ENCODE assay signal across 8 mouse cellular contexts in the genomic region with DNA sequence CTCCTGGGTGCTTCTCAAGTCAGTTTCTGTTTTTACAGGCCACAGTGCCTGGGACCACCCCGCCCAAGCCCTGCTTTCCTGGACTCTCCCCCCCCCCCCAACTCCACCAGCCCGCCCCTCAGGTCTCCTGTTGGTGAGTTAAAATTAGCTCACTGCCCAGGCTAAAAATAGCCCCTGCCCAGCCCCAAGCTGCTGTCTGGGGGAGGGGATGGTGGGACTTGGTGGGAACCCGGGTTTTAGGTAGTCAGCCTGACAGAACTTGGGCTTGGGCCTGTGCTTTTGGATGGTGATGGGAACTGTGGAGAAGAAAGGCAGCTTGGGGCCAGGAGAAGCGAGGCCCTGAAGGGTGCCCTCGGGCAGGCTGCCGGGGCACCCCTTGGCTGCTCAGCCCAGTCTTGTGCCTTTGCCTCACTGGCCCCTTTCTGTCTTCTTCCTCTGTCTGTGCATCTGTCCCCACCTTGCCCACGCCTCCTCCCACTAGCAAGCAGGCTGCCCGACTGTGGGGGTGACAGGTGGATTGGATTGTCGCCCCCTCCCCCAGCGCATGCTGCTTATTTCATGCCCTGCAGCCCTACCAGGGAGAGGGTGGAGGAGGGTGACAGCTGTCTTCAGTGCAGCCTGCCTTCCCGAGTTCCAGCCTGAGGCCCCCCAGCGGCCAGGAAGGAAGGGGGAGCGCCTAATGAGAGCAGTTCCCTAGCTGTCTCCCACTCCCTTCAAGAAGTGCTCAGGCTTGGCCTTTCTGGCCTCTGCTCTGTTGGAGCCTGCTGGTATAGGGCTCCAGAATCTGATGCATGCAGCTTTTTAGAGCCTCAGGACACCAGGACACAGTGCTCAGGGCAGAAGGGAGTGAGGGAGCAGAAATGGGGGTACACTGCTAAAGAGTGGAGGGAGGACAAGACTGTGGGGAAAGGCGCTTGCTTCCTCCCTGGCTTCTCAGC. TPM values are rescaled to one million over a fixed set of nuclear protein-coding genes. Genes with fewer than 3 reads are reported as not detected.
A peak's percentile ranks its signal among the peaks of the same experiment; 100 is the strongest.
DNase-seq lines count a peak whose midpoint lies in the region; ATAC-seq and TF ChIP-seq lines count a peak whose summit lies in the region.

No protein-coding gene starts in this region.

- TF ChIP-seq POLR2A in small intestine, adult 2 months (IDR thresholded peaks at IDR 0.05; ENCODE audit: low read depth, low read length) = no peak

- peak overlapping the region; percentile 81 for H3K27ac ChIP-seq in kidney, embryonic 15.5 days
- peak overlapping the region; percentile 47 for H3K27ac ChIP-seq in embryonic facial prominence, embryonic 11.5 days (replicated peaks; ENCODE audit: low read depth, low read length)
- peak overlapping the region; percentile 100 for H3K27ac ChIP-seq in heart, embryonic 11.5 days (ENCODE audit: low read depth, low read length)
- peak overlapping the region; percentile 47 for H3K27ac ChIP-seq in macrophage
- H3K27ac ChIP-seq in small intestine, adult 2 months (ENCODE audit: insufficient read depth, low read depth, low read length) = peak overlapping the region; percentile 81

- DNase-seq in kidney, adult 18-20 months = no peak
- peak; percentile 47 for DNase-seq in embryonic facial prominence, embryonic 11.5 days (ENCODE audit: low spot score)
- peak; percentile 75 for DNase-seq in layer of hippocampus, adult 8-10 months (ENCODE audit: low spot score in 2 of 2)
- no peak for DNase-seq in ovary, postnatal 14 days (ENCODE audit: low spot score)

- no peaks in the 10 kb centered on the region for H3K9me3 ChIP-seq in kidney, embryonic 15.5 days (replicated peaks)
- H3K9me3 ChIP-seq in embryonic facial prominence, embryonic 11.5 days (replicated peaks; ENCODE audit: control insufficient read depth, low read length) = no peaks in the 10 kb centered on the region
- H3K9me3 ChIP-seq in heart, embryonic 11.5 days (replicated peaks; ENCODE audit: control insufficient read depth, low read length) = no peaks in the 10 kb centered on the region

- 0 out of 2 replicates have a peak overlapping the region, but pooled peaks have one; percentile 3 for H3K4me3 ChIP-seq in kidney, embryonic 15.5 days (replicated peaks)
- H3K4me3 ChIP-seq in embryonic facial prominence, embryonic 11.5 days (ENCODE audit: low read depth, low read length) = no peak overlapping the region
- H3K4me3 ChIP-seq in heart, embryonic 11.5 days (ENCODE audit: low read depth, low read length) = peak overlapping the region; percentile 35
- H3K4me3 ChIP-seq in macrophage (ENCODE audit: inconsistent target) = no peak overlapping the region
- H3K4me3 ChIP-seq in small intestine, adult 2 months (ENCODE audit: low read depth, low read length) = no peak overlapping the region

- WGBS in kidney, embryonic 15.5 days = 20% methylated on average over 14 of the region's 14 CpGs
- WGBS in embryonic facial prominence, embryonic 11.5 days = 15% methylated on average over 13 of the region's 14 CpGs
- 15% methylated on average over 14 of the region's 14 CpGs for WGBS in heart, embryonic 11.5 days (ENCODE audit: insufficient replicate concordance)
- 18% methylated on average over 13 of the region's 14 CpGs for WGBS in macrophage (ENCODE audit: missing documents)
- WGBS in small intestine, adult 2 months = 46% methylated on average over 14 of the region's 14 CpGs

- no peaks in the 10 kb centered on the region for H3K27me3 ChIP-seq in kidney, embryonic 15.5 days
- H3K27me3 ChIP-seq in embryonic facial prominence, embryonic 11.5 days (ENCODE audit: control insufficient read depth, insufficient read depth, low read length) = no peaks in the 10 kb centered on the region
- no peaks in the 10 kb centered on the region for H3K27me3 ChIP-seq in heart, embryonic 11.5 days (ENCODE audit: control insufficient read depth, insufficient read depth, low read length)
- no peaks in the 10 kb centered on the region for H3K27me3 ChIP-seq in small intestine, adult 2 months (ENCODE audit: control insufficient read depth, insufficient read depth, low read length)

- TF ChIP-seq CTCF in small intestine, adult 2 months (IDR thresholded peaks at IDR 0.05; ENCODE audit: extremely low read depth, insufficient read length, insufficient replicate concordance, low read depth, low read length) = no peak

- peak overlapping the region; percentile 43; the same call in 1 of the 2 replicates for H3K9ac ChIP-seq in kidney, embryonic 15.5 days
- peak overlapping the region; percentile 7; the same call in 1 of the 2 replicates for H3K9ac ChIP-seq in embryonic facial prominence, embryonic 11.5 days (replicated peaks; ENCODE audit: low read length)
- H3K9ac ChIP-seq in heart, embryonic 11.5 days (ENCODE audit: low read depth, low read length) = peak overlapping the region; percentile 70

- peak; percentile 55 for ATAC-seq in kidney, embryonic 15.5 days (replicated peaks; ENCODE audit: low FRiP score)
- ATAC-seq in embryonic facial prominence, embryonic 11.5 days (replicated peaks; ENCODE audit: insufficient number of reproducible peaks, low FRiP score, low TSS enrichment, low read depth) = peak; percentile 49; the same call in 1 of the 2 replicates
- ATAC-seq in heart, embryonic 11.5 days (replicated peaks; ENCODE audit: insufficient number of reproducible peaks, low FRiP score, low TSS enrichment) = peak; percentile 70

- peaks cover 100% of the 10 kb centered on the region for H3K79me2 ChIP-seq in macrophage (ENCODE audit: inconsistent target)

- peaks cover 10% of the 10 kb centered on the region for H3K36me3 ChIP-seq in kidney, embryonic 15.5 days
- no peaks in the 10 kb centered on the region for H3K36me3 ChIP-seq in embryonic facial prominence, embryonic 11.5 days (replicated peaks; ENCODE audit: control insufficient read depth, insufficient read depth, low read depth, low read length)
- no peaks in the 10 kb centered on the region for H3K36me3 ChIP-seq in heart, embryonic 11.5 days (ENCODE audit: control insufficient read depth, insufficient read depth, low read length)
- H3K36me3 ChIP-seq in macrophage (ENCODE audit: inconsistent target) = peaks cover 6% of the 10 kb centered on the region; the same call in 1 of the 2 replicates
- no peaks in the 10 kb centered on the region for H3K36me3 ChIP-seq in small intestine, adult 2 months (ENCODE audit: control insufficient read depth, insufficient read depth, low read length)

- peak overlapping the region; percentile 44 for H3K4me2 ChIP-seq in kidney, embryonic 15.5 days
- H3K4me2 ChIP-seq in embryonic facial prominence, embryonic 11.5 days (ENCODE audit: low read depth, low read length) = peak overlapping the region; percentile 21
- peak overlapping the region; percentile 81 for H3K4me2 ChIP-seq in heart, embryonic 11.5 days

- peaks cover 61% of the 10 kb centered on the region for H3K4me1 ChIP-seq in kidney, embryonic 15.5 days
- H3K4me1 ChIP-seq in embryonic facial prominence, embryonic 11.5 days (ENCODE audit: control insufficient read depth, insufficient read depth, low read length) = peaks cover 8% of the 10 kb centered on the region
- H3K4me1 ChIP-seq in heart, embryonic 11.5 days (ENCODE audit: control insufficient read depth, insufficient read depth, low read length) = peaks cover 74% of the 10 kb centered on the region
- H3K4me1 ChIP-seq in small intestine, adult 2 months (ENCODE audit: control insufficient read depth, insufficient read depth, insufficient read length, low read length) = peaks cover 68% of the 10 kb centered on the region

RNA-seq across cellular contexts. Expression of gene Mef2d, which starts 8.2 kb away (rescaled TPM):
- 18.5 and 21.5 TPM in 2 replicates for polyA plus RNA-seq in kidney, embryonic 15.5 days (2015; fragmentation: Nextera tagmentation; extraction: Ambion mirVana)
- polyA plus RNA-seq in embryonic facial prominence, embryonic 11.5 days (2014; fragmentation: Nextera tagmentation; extraction: Ambion mirVana) = 11.5 and 12.5 TPM in 2 replicates
- polyA plus RNA-seq in heart, embryonic 11.5 days (2014; fragmentation: Nextera tagmentation; extraction: Ambion mirVana) = 39.8 and 45.1 TPM in 2 replicates
- total RNA-seq in layer of hippocampus, adult 8-10 months (2022) = 100 to 1,000 TPM; 189 to 206 (median 196) TPM
- total RNA-seq in macrophage (2018; cell fraction: chromatin; rRNA removed) = 100 to 1,000 TPM in 17 of 26 experiments, 10 to 100 TPM in 9; 29.4 to 174 (median 111) TPM
- total RNA-seq in macrophage (2018; cell fraction: cytosol; rRNA removed) = 10 to 100 TPM; 29.8 to 74.5 (median 47.8) TPM
- total RNA-seq in macrophage (2018; cell fraction: nucleus; rRNA removed) = 100 to 1,000 TPM in 10 of 26 experiments, 10 to 100 TPM in 16; 36.8 to 163 (median 85.6) TPM
- polyA plus RNA-seq in macrophage (2018) = 37.8 to 68.1 TPM (median 46.3 TPM) in 3 replicates
- 61.9 and 89.7 TPM in 2 replicates for polyA plus RNA-seq in small intestine, adult 2 months (2012; rRNA removed)

Comparison
In these comparisons a context has a peak if more than half of its experiments do, and no peak if none do; other contexts are left out.
1. H3K27ac ChIP-seq: peak in every context shown above with its lines; median percentile 100 in heart, embryonic 11.5 days; 81 in kidney, embryonic 15.5 days; 81 in small intestine, adult 2 months; 47 in embryonic facial prominence, embryonic 11.5 days; 47 in macrophage.
2. H3K4me2 ChIP-seq: peak in every context shown above with its lines; median percentile 81 in heart, embryonic 11.5 days; 44 in kidney, embryonic 15.5 days; 21 in embryonic facial prominence, embryonic 11.5 days.
3. H3K4me3 ChIP-seq: peak in kidney, embryonic 15.5 days (single experiment) and heart, embryonic 11.5 days (single experiment); none in embryonic facial prominence, embryonic 11.5 days (single experiment), macrophage (single experiment) and small intestine, adult 2 months (single experiment).
4. H3K9ac ChIP-seq: peak in every context shown above with its lines; median percentile 70 in heart, embryonic 11.5 days; 43 in kidney, embryonic 15.5 days; 7 in embryonic facial prominence, embryonic 11.5 days.
5. DNase-seq: peak in embryonic facial prominence, embryonic 11.5 days (single experiment) and layer of hippocampus, adult 8-10 months (2 of 2); none in kidney, adult 18-20 months (single experiment) and ovary, postnatal 14 days (single experiment).
6. Peak in every context shown above with its lines, with median percentiles within 50 percentile points of each other: ATAC-seq.